Mouse (Mus musculus) liver, embryonic 14.5 days (tissue): ENCODE data around the gene Pirt. TPM values are rescaled to one million over a fixed set of nuclear protein-coding genes. Genes with fewer than 3 reads are reported as not detected.

Experiments
- ATAC-seq: fragments of 200-750 bp; cut with Nextera tagmentation; 2 replicates; pipeline ENCODE4 v1.8.0; 2017; ENCODE audit warnings: moderate number of reproducible peaks, mild to moderate bottlenecking, moderate library complexity; ENCODE audit not compliant: insufficient read depth
- DNase-seq, 3 experiments: peaks; one replicate each; pipeline ENCODE4 v3.0.0-alpha.2; 2012 to 2013; ENCODE audit warnings: low read depth in 3 of 3, low spot score in 3 of 3
- H3K27ac ChIP-seq: fragments of 300-500 bp; sonication (generic); 2 replicates; pipeline ENCODE4 v1.5.1; 2014; ENCODE audit warnings: moderate library complexity, mild to moderate bottlenecking, control low read depth, inconsistent platforms
- H3K27me3 ChIP-seq: fragments of 300-500 bp; sonication (generic); 2 replicates; pipeline ENCODE4 v1.6.1; 2014; ENCODE audit warnings: mild to moderate bottlenecking, low read length, moderate library complexity; ENCODE audit not compliant: control insufficient read depth, insufficient read depth
- H3K36me3 ChIP-seq: fragments of 300-500 bp; sonication (generic); replicated peaks from 2 replicates; pipeline ENCODE4 v1.6.1; 2014; ENCODE audit warnings: low read depth; ENCODE audit not compliant: control insufficient read depth, insufficient read depth
- H3K4me1 ChIP-seq, 2 experiments: fragments of 200-500 bp in 1 of 2; fragments of 300-500 bp in 1 of 2; sonication (generic) in 1 of 2; replicated peaks; 2 replicates each; pipeline ENCODE4 v1.6.1; 2012 to 2014; ENCODE audit warnings: antibody characterized with exemption in 1 of 2, inconsistent platforms in 1 of 2, low read length in 1 of 2; ENCODE audit not compliant: control insufficient read depth in 2 of 2, insufficient read depth in 2 of 2
- H3K4me2 ChIP-seq: fragments of 300-500 bp; sonication (generic); 2 replicates; pipeline ENCODE4 v1.6.1; 2014; ENCODE audit warnings: low read depth, mild to moderate bottlenecking, control low read depth, moderate library complexity
- H3K4me3 ChIP-seq, 2 experiments: fragments of 200-500 bp in 1 of 2; fragments of 300-500 bp in 1 of 2; sonication (generic) in 1 of 2; 2 replicates each; pipeline ENCODE4 v1.5.1; 2012 to 2014; ENCODE audit warnings: low read depth in 2 of 2, low read length in 2 of 2, mild to moderate bottlenecking in 2 of 2, control low read depth in 1 of 2, inconsistent platforms in 1 of 2, moderate library complexity in 1 of 2; ENCODE audit not compliant: insufficient read depth in 1 of 2
- H3K9ac ChIP-seq: fragments of 300-500 bp; sonication (generic); replicated peaks from 2 replicates; pipeline ENCODE4 v1.6.1; 2014; ENCODE audit warnings: mild to moderate bottlenecking, control low read depth, moderate library complexity
- H3K9me3 ChIP-seq: fragments of 300-500 bp; sonication (generic); 2 replicates; pipeline ENCODE4 v1.6.1; 2016; ENCODE audit warnings: low read length, mixed read lengths; ENCODE audit not compliant: control insufficient read depth
- CTCF ChIP-seq: IDR thresholded peaks from 2 replicates; pipeline ENCODE4 v1.5.1; 2016; ENCODE audit warnings: antibody characterized with exemption, low read depth, control low read depth
- EP300 ChIP-seq: IDR thresholded peaks from 2 replicates; pipeline ENCODE4 v1.6.1; 2016; ENCODE audit warnings: antibody characterized with exemption, low read depth
- WGBS: fragments of 180-500 bp; shearing (Covaris S2); extraction: QIAGEN DNeasy Blood & Tissue Kit; methylation state at CpG from one replicate; pipeline ENCODE4 v1.1.7; 2014; ENCODE audit not compliant: insufficient replicate concordance; 5-methylcytosine and 5-hydroxymethylcytosine counted together
- polyA plus RNA-seq, 2 experiments: library from polyadenylated mRNA; depleted of rRNA in 1 of 2; stranded (reverse) in 1 of 2; unstranded in 1 of 2; fragments of >200 nt; fragmentation: Nextera tagmentation in 1 of 2; extraction: Ambion mirVana in 1 of 2; gene quantifications; 2 replicates each; pipeline versions ENCODE4 v1.2.1 to v1.2.3; 2012 to 2014

Gene Pirt
- polyA plus RNA-seq, 2 experiments = not detected

GRCm38 (mm10) chr11:66932827-66933599, 21.2 kb downstream of the Pirt start:
- no peak overlapping the region for H3K27ac ChIP-seq
- no peak overlapping the region for H3K9ac ChIP-seq
- H3K4me3 ChIP-seq = no peak overlapping the region
- TF ChIP-seq EP300 (no peak), CTCF (no peak)
- H3K4me1 ChIP-seq = no peaks in the 10 kb centered on the region
- H3K27me3 ChIP-seq = no peaks in the 10 kb centered on the region
- no peak overlapping the region for H3K4me2 ChIP-seq
- H3K36me3 ChIP-seq = no peaks in the 10 kb centered on the region
- DNase-seq = no peak
- 64% methylated on average over 9 of the region's 9 CpGs for WGBS
- no peak for ATAC-seq
- no peaks in the 10 kb centered on the region for H3K9me3 ChIP-seq

- Histone ChIP-seq H3K4me2 (no peak overlapping the region), H3K27me3 (no peaks in the 10 kb centered on the region), H3K36me3 (no peaks in the 10 kb centered on the region), H3K9me3 (no peaks in the 10 kb centered on the region), H3K27ac (no peak overlapping the region), H3K9ac (no peak overlapping the region), H3K4me3 (no peak overlapping the region), H3K4me1 (no peaks in the 10 kb centered on the region)
- 51% methylated on average over 7 of the region's 7 CpGs for WGBS
- no peak for TF ChIP-seq EP300
- TF ChIP-seq CTCF = no peak
- no peak for DNase-seq
- no peak for ATAC-seq
These were observed 22.8 kb downstream of the Pirt start for GRCm38 (mm10) chr11:66934428-66935173.

- WGBS = 61% methylated on average over 5 of the region's 5 CpGs
- Histone ChIP-seq H3K4me1 (no peaks in the 10 kb centered on the region), H3K9ac (no peak overlapping the region), H3K4me3 (no peak overlapping the region), H3K27ac (no peak overlapping the region), H3K36me3 (no peaks in the 10 kb centered on the region), H3K9me3 (no peaks in the 10 kb centered on the region), H3K27me3 (no peaks in the 10 kb centered on the region), H3K4me2 (no peak overlapping the region)
- ATAC-seq (no peak), DNase-seq (no peak)
- no peak for TF ChIP-seq EP300
- no peak for TF ChIP-seq CTCF
These were observed 30.2 kb downstream of the Pirt start for GRCm38 (mm10) chr11:66942011-66942410.

GRCm38 (mm10) chr11:66945224-66945767, 33.5 kb downstream of the Pirt start:
- H3K4me3 ChIP-seq = no peak overlapping the region
- H3K4me2 ChIP-seq = no peak overlapping the region
- no peak overlapping the region for H3K9ac ChIP-seq
- no peaks in the 10 kb centered on the region for H3K36me3 ChIP-seq
- H3K9me3 ChIP-seq = no peaks in the 10 kb centered on the region
- DNase-seq (no peak), ATAC-seq (no peak)
- no peak overlapping the region for H3K27ac ChIP-seq
- 26% methylated on average over 2 of the region's 2 CpGs for WGBS
- no peaks in the 10 kb centered on the region for H3K27me3 ChIP-seq
- H3K4me1 ChIP-seq = no peaks in the 10 kb centered on the region
- TF ChIP-seq CTCF (no peak), EP300 (no peak)

- no peak overlapping the region for H3K9ac ChIP-seq
- 48% methylated on average over 6 of the region's 6 CpGs for WGBS
- DNase-seq = no peak
- H3K27ac ChIP-seq = no peak overlapping the region
- no peaks in the 10 kb centered on the region for H3K4me1 ChIP-seq
- ATAC-seq = no peak
- H3K27me3 ChIP-seq = no peaks in the 10 kb centered on the region
- H3K9me3 ChIP-seq = no peaks in the 10 kb centered on the region
- no peak overlapping the region for H3K4me3 ChIP-seq
- no peak overlapping the region for H3K4me2 ChIP-seq
- TF ChIP-seq EP300 (no peak), CTCF (no peak)
- no peaks in the 10 kb centered on the region for H3K36me3 ChIP-seq
These were observed 34.7 kb downstream of the Pirt start for GRCm38 (mm10) chr11:66946521-66946920.
